Mouse (Mus musculus) NIH3T3 (cell line): ENCODE data around the gene Fam161a.

Experiments used
- DNase-seq: peaks from one replicate; pipeline ENCODE4 v3.0.0-alpha.2; 2012; ENCODE audit warnings: low read depth

The Fam161a gene

DNA sequence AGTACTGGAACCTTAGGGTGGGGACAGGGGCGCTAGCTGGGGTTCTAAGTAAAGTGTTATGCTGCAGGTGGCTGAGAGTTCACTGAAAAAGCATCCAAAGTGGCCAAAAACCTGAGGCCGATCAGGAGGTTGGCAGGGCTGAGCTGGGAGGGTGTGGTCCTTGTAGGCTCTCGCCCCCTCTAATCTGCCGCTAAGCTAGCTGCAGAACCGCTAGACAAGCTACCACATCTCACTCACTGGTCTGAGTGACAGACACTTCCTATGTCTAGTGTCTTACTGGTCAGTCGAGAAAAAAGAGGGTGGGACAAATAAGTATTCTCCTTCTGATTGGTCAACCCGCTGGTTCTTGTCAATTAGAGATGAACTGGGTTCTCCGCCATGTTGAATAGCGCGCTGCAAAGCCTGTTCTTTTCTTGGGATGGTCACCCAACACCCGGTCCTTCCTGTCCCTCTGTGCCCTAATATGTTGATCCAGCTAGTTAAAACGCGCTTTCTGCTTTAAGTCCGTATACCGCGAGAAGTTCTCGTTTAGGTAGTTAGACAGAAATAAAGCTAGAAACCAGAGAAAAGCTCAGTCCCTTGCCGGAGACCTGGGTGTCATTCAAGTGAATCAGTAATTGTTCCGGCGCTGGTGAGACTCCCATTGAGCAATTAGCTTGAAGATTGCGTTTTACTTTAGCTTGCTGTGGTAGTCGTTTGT is at the start of gene Fam161a:
TSS of gene Fam161a (plus strand) at position 51 of the 700 bp plus-strand sequence.
- DNase-seq, result peak; percentile 93

DNA sequence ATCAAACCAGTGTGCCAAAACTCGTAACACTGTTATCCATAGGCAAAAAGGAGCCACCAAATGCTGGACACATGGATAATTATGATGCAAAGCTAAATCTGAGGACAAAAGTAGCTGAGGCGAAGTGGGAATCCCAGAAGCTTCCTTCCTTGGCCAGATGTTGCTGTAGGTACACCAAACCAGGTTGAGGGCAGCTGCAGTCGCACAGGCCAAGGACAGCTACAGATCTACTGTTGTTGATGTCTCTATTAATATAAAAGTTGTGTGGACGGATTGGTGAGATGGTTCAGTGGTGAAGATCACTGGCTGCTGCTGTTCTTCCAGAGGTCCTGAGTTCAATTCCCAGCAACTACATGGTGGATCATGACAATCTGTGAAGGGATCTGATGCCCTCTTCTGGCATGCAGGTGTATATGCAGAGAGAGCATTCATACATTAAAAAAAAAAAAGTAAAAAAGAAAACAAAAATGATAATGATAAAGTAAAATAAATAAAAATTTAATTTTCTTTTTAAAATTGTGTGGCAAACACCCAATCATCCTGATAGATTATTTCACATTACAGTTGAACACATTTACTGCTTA is 49.4 kb upstream of the Fam161a start:
- DNase-seq, result peak; percentile 43

DNA sequence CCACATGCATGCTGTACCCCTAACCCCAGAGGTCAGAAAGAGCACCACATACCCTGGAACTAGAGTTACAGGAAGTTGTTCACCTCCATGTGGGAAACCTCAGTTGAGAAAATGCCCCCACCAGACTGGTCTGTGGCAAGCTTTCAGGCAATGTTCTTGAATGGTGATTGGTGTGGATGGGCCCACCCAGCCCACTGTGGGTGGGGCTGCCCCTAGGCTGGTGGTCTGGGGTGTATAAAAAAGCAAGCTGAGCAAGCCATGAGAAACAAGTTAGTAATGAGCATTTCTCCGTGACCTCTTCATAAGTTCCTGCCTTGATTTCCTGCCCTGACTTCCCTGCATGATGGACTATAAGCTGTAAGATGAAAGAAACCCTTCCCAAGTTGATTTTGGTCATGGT is 45.2 kb upstream of the Fam161a start:
- no peak for DNase-seq

DNA sequence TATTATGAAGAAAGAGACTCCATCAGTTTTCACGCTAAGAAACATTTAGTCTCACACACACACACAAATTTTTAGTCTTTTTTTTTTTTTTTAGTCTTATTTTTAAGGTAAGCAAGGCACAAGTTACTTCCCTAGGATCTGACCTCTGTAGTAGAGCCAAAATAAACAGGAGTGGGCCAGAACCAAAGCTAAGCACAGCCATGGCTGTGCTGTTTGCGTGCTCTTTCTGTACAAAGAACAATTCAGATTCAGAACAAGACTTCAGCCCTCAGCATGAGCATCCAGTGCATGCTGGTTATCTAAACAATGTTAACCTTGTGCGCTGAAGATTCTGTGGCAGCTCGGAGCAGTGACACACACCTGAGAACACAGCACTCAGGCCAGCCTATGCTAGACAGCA is 42.9 kb upstream of the Fam161a start:
- DNase-seq, result peak; percentile 9

DNA sequence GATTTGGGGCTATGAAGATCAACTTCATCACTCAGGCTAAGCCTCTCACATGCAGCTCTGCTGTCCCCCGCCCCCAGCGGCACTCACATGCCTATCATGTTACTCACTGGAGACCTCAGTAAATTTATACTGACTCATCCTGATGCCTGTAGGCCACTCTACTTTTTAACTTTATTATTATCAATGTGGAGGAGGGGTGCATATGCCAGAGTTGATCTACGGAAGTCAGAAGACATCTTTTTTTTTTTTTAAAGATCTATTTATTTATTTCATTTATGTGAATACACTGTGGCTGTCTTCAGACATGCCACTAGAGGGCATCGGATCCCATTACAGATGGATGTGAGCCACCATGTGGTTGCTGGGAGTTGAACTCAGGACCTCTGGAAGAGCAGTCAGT is 41.8 kb upstream of the Fam161a start:
- peak; percentile 90 for DNase-seq

DNA sequence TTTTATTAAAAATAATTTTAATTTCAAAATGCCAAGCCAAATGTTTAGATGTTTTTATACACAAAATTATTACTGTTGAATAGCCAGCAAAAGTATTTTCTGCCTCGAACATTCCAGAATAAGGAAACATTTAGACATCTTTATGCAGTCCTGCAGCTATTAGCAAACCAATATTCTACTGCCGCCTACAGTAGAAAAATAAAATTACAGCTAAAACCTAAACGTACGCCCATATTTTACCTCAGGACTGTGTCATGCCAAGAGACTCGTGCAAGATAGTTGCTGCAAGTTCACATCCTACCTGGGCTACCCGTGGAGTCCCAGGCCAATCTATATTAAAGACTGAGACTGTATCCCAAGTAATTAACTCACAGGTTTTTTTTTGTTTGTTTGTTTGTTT is 37.8 kb upstream of the Fam161a start:
- peak; percentile 59 for DNase-seq

DNA sequence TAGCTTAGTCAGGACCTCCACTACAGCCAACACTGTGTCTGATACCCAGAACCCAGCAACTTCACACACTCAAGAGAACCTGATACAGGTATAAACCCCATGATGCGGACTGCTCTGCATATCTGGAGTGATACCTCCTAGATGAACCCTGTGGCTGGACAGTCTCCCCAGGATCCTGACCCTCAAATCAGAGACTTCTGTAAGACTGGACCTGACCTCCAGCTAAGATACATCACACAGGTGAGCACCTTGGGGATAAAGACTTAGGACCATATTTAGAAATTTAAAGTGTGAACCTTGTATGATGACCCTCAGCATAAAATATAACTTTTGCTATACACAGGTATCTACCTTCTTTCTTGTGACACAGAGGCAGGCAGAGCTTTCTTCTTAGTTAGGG is 36.8 kb upstream of the Fam161a start:
- DNase-seq, result no peak

DNA sequence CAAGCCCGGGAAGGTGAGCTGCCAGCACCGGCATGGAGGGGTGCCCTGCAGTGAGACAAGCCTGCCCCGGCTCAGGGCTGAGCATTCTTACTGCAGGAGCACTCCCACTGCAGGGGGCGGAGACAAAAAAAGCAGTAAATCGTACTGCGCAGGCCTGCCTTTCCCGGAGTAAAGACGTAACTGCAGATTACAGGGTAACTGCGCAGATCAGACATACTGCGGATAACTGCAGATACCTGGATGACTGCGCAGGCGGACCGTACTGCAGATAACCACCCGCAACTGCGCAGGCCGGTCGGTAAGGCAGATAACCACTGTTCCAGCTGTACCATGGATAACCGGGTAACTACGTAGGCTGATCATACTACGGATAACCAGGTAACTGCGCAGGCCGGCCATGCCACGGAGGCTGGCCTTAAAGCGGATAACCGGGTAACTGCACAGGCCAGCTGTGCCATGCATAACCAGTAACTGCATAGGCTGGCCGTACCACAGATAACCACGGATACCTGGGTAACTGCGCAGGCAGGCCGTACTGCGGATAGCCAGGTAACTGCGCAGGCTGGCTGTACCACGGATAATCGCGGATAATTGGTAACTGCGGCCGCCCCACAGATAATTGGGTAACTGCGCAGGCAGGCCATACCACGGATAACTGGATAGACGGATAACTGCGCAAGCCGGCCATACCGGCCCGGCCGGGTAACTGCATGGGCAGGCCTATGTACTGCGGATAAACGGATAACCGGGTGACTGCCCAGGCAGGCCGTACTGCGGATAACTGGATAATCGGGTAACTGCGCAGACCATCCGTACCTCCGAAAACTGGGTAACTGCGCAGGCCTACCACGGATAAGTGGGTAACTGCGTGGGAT is 35.3 kb upstream of the Fam161a start, which contains the start of gene Zrsr1:
TSS of gene Zrsr1 (plus strand) at position 171 of the 875 bp plus-strand sequence.
- DNase-seq, result peak; percentile 80

DNA sequence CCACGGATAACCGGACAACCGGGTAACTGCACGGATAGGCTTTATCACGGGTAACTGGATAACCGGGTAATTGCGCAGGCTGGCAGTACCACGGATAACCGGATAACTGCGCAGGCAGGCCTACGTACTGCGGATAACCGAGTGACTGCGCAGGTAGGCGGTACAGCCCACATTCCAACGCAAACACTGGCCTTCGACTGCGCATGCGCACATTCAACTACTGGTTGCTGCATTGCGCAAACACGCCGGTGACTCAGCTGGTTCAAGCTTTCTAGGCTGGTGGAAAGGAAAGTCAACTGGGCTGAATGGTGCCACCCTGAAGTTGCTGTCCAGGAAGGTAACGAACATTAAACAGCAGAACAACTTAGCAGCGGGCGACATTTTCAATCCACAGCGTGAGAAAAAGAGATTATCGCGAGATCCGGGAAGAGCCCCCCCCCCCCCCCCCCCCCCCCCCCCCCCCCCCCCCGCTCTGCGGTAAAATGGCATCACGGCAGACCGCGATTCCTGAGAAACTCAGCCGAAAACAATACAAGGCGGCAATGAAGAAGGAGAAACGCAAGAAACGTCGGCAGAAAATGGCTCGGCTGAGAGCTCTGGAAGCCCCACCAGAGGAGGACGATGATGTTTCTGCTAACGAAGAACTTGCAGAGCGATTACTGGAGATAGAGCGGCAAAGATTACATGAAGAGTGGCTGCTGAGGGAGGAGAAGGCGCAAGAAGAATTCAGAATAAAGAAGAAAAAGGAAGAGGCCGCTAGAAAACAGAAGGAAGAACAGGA is 34.4 kb upstream of the Fam161a start:
- DNase-seq, result peak; percentile 91

DNA sequence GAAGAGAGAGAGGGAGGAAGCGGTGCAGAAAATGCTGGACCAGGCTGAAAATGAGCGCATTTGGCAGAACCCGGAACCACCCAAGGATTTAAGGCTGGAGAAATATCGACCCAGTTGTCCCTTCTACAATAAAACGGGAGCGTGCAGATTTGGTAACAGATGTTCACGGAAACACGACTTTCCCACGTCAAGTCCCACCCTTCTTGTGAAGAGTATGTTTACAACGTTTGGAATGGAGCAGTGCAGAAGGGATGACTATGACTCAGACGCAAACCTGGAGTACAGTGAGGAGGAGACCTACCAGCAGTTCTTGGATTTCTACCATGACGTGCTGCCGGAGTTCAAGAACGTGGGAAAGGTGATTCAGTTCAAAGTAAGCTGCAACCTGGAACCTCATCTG is 33.7 kb upstream of the Fam161a start:
- DNase-seq, result peak; percentile 53

DNA sequence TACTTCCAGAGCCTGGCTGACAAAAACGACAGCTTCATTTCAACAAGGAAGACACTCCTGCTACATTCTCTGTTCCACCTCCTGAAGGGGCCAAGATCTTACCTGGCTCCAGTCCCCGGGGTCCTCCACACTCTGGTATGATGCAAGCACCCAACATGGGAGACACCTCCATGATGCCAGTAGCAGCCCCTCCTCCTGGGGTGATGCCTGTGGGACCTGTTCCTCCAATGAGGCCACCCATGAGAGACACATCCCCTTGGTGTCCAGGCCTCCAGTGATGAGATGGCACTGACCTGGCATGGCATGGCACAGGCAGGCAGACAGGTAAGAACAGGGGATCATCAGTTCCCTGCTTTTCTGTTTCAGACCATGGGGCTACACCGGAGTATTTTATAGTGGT is 29.1 kb upstream of the Fam161a start:
- DNase-seq, result no peak

DNA sequence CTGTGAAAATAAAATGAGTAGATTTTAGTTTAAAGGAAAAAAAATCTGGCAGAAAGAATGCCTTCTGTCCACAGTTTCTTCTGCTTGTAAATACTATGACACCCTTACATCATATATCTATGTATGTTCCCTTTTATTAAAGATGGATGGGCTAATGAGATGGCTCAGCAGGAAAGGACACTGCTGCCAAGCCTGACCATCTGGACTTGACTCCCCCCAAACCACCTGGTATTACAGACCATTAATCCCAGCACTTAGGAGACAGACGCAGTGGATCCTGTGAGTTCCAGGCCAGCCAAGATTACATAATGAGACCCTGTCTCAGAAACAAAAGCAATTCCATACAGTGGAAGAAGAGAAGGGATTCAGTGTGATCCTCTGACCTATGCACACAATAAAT is 28.6 kb upstream of the Fam161a start:
- DNase-seq, result no peak

DNA sequence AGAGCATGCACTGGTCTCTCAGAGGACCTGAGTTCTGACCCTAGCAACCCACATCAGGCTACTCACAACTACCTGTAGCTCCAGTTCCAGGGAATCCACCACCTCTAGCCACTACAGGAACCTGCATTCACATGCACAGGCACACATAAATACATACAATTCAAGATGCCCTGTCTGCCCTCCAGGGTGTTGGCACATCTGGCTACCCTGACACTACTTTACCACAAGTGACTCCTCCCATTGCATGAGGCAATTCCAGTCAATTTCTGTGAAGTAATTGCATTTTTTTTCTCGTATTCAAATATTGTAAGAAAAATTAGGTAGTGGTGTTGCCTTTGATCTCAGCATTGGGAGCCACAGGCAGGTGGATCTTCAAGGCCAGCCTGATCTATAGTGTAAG is 28.1 kb upstream of the Fam161a start:
- peak; percentile 5 for DNase-seq

DNA sequence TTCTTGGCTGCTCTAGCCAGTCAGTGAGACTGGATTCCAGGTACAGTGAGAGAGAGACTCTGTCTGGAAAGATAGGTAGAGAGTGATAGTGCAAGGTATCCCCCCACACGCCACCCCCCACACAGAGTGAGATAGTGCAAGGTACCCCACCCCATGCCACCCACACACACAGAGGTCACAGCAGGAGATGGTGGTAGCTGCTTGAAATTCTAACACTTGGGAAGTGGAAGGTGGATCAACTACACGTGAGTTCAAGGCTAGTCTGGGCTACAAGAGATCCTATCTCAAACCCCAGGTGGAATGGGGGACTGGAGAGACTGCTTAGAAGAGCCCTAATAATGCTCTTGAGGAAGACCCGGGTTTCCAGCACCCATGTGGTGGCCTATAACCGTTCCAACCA is 26.3 kb upstream of the Fam161a start:
- DNase-seq, result no peak

DNA sequence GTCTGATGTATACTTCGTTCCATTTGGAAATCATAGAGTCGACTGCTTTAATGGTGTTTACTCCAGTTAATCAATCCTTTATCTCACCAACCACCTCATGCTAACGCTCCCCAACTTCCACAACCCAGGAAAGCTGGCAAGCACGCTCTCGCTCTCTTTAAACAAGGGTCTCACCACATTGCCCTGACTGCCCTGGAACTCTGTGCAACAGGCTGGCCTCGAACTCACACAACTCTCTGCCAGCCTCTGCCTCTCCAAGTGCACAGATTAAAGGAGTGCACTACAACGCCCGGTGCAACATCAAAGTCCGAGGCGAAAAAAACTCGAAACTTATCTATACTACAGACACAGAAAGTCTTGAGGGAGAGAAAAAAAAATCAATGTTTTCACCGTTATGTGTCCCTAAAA is 25.8 kb upstream of the Fam161a start:
- DNase-seq, result no peak

DNA sequence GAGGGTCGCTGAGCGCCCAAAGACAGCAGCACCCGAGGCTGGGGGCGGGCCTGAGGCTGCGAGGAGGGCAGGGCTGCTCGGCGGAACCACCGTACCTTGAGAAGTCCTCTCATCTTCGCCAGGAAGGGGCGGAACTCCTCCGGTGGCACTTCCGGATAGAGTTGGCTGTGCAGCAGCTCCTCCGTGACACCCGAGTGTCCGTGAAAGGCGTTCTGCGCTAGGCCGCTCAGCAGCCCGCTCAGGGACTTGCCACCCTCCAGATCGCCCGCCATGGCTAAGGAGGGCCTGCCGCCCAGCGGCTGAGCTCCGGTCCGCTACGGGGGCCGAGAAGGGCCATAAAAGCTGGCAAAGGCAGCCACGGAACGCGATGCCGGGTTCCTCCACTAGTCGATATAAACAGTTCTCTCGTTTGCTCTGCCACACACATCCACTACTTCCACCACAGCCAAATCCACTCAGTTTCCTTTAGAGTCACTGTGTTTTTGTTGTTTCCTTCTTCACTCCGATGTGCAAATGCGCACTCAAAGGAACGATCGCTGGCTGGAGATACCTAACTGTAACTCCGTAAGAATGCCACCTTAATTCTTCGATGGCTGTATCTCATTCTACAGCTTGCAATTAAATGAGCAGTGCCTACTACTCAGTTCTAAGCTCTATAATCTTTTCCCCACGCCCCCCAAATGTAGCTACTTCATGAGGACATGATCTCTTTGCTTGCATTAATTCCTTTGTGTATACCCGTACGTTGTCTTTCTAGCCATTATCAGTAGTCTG is 25.2 kb upstream of the Fam161a start, which contains the start of the genes Gm28048 and Commd1:
TSS of gene Gm28048 (minus strand) at position 107 of the 774 bp plus-strand sequence.
TSS of gene Commd1 (minus strand) at position 399 of the 774 bp plus-strand sequence.
- peak; percentile 97 for DNase-seq

DNA sequence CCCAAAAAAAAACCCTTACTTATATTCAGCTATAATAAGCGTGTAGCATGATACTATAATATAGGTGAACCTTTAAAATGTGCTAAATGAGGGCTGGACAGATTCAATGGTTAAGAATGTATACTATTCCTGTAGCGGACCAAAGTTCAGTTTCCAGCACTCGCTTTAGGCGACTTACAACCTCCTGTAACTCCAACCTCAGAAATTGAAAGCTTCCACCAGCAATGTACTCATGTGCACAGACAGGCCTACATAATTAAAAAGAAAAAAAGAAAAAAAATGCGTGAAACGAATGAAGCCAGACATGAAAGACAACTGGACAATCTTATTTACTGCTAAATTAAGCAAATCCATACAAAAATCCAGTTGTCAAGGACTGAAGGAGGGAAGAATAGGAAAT is 24.5 kb upstream of the Fam161a start:
- no peak for DNase-seq

DNA sequence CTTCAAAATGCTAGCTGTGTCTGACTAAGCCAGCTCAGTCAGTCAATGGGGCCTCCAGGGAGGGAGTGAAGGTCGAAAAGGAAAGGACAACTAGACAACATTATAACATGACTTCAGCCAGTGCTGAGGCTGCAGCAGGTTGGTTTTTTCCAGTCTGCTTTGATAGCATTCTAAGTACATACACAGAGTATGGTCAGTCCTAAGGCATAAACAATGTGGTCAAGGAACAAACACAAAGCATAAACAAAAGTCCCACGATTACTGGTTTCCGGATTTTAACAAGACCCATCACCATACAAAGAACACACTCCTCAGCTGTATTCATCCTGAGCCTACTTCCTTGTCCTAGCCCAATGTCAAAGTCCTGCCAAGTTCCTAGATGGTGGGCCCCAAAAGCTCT is 21.8 kb upstream of the Fam161a start:
- DNase-seq, result no peak

DNA sequence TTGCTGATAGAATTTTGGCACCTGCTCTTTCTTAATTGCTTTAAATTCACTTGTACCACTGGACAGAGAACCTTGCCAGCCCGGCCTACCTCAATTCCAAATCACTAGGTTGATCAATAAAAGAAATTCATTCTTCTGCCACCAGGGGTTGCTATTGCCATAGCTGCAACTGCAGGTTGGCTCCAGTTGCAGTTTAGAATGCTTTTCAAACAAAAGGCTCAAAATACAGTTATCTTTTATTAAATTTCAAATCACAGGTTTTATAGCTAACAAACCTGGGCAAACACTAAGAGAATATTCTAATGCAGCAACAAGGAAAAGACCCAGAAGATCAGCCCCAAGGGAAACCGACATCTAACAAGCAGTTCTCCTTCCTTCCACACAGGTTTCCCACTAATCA is 20.0 kb upstream of the Fam161a start:
- peak; percentile 88 for DNase-seq

DNA sequence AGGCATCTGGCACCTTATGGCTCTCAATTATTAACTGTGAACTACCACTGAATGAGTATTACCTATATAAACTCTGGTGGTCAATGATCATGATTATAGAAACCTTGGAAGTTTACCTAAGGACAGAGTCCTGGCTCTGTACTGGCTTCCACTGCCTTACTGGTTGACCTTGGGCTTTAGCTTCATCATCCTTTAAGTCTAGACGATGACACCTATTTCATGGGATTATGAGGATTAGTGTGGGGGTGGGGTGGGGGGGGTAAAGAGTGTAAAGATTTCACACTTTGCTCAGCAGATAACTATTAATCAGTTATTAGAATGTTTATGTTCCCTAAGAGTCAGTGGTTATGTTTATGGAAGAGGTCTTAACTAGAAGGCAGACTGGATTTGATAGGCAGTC is 17.5 kb upstream of the Fam161a start:
- DNase-seq, result no peak
